Mouse (Mus musculus): Measurements from ENCODE around the gene Lce1e. TPM values are rescaled to one million over a fixed set of nuclear protein-coding genes. Genes with fewer than 3 reads are reported as not detected.

Lce1e gene
- total and polyA plus RNA-seq, 2 experiments, result not detected

DNA sequence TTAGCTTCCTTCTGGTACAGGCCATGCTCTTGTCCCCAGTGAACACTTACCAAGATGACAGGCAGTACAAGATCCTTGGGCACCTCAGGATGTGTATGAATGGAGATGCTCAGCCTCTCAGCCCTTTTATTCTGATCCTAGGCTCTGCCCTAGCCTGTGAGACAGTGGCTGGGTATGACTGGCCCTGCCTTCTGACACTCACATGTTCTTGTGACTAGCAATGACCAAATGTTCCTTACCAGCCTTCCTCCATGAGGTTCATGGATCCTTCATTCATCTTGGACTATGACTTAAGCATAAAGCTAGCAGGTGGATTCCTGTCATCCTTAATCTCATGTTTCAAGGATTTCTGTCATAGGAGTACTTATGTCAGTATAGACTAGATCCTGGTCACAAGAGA, 38.7 kb downstream of the Lce1e start, which contains the start of gene Lce1a2:
TSS of gene Lce1a2 (minus strand) at position 101 of the 400 bp plus-strand sequence.
- Histone ChIP-seq H3K9ac (ENCODE audit: low read depth, low read length) (no peak within 1 kb of the TSS), H3K79me2 (ENCODE audit: control insufficient read depth, insufficient read depth, low read length) (no peaks in the 10 kb centered on the region), H3K36me3 (ENCODE audit: control insufficient read depth, insufficient read depth, low read length) (no peaks in the 10 kb centered on the region), H3K27ac (replicated peaks; ENCODE audit: insufficient read depth, low read depth, low read length) (no peak within 1 kb of the TSS), H3K27me3 (ENCODE audit: control insufficient read depth, insufficient read depth, low read length) (no peaks in the 10 kb centered on the region), H3K4me3 (ENCODE audit: insufficient read depth, low read depth, low read length) (no peak within 1 kb of the TSS), H3K4me1 (ENCODE audit: control insufficient read depth, insufficient read depth, low read length) (no peaks in the 10 kb centered on the region)
- DNase-seq (ENCODE audit: extremely low read depth, low read depth, low spot score), result no peak
- TF ChIP-seq POLR2A (IDR thresholded peaks at IDR 0.05; ENCODE audit: extremely low read depth, insufficient read depth, low read length) (no peak), CTCF (IDR thresholded peaks at IDR 0.05; ENCODE audit: low read depth, low read length) (no peak)

Other genes starting within 250 kb of the Lce1e start
- not detected in 2 replicates for gene Sprr1a, start 223.2 kb downstream of the Lce1e start, total RNA-seq (2014; rRNA removed)
- not detected in 2 replicates for gene Sprr1a, start 223.2 kb downstream of the Lce1e start, polyA plus RNA-seq (2012; rRNA removed)
- not detected in 2 replicates for gene Sprr4, start 208.6 kb downstream of the Lce1e start, total RNA-seq (2014; rRNA removed)
- gene Sprr4, start 208.6 kb downstream of the Lce1e start, polyA plus RNA-seq (2012; rRNA removed), result not detected in 2 replicates
- not detected in 2 replicates for gene 2310046K23Rik, start 174.6 kb downstream of the Lce1e start, total RNA-seq (2014; rRNA removed)
- gene 2310046K23Rik, start 174.6 kb downstream of the Lce1e start, polyA plus RNA-seq (2012; rRNA removed), result not detected in 2 replicates
- gene Ivl, start 135.3 kb downstream of the Lce1e start, total RNA-seq (2014; rRNA removed), result not detected in 2 replicates
- gene Ivl, start 135.3 kb downstream of the Lce1e start, polyA plus RNA-seq (2012; rRNA removed), result not detected in 2 replicates
- not detected in 2 replicates for gene Smcp, start 120.1 kb downstream of the Lce1e start, total RNA-seq (2014; rRNA removed)
- 0.17 TPM in 1 of 2 replicates, not detected in the other for gene Smcp, start 120.1 kb downstream of the Lce1e start, polyA plus RNA-seq (2012; rRNA removed)
- gene 2210017I01Rik, start 101.6 kb downstream of the Lce1e start, total RNA-seq (2014; rRNA removed), result not detected in 2 replicates
- gene 2210017I01Rik, start 101.6 kb downstream of the Lce1e start, polyA plus RNA-seq (2012; rRNA removed), result not detected in 2 replicates
- gene Lce6a, start 87.4 kb downstream of the Lce1e start, total RNA-seq (2014; rRNA removed), result not detected in 2 replicates
- gene Lce6a, start 87.4 kb downstream of the Lce1e start, polyA plus RNA-seq (2012; rRNA removed), result not detected in 2 replicates
- gene Lce1a1, start 60.8 kb downstream of the Lce1e start, total RNA-seq (2014; rRNA removed), result not detected in 2 replicates
- not detected in 2 replicates for gene Lce1a1, start 60.8 kb downstream of the Lce1e start, polyA plus RNA-seq (2012; rRNA removed)
- not detected in 2 replicates for gene Lce1b, start 52.1 kb downstream of the Lce1e start, total RNA-seq (2014; rRNA removed)
- gene Lce1b, start 52.1 kb downstream of the Lce1e start, polyA plus RNA-seq (2012; rRNA removed), result not detected in 2 replicates
- not detected in 2 replicates for gene Lce1a2, start 38.8 kb downstream of the Lce1e start, total RNA-seq (2014; rRNA removed)
- gene Lce1a2, start 38.8 kb downstream of the Lce1e start, polyA plus RNA-seq (2012; rRNA removed), result not detected in 2 replicates
- gene Lce1c, start 29.8 kb downstream of the Lce1e start, total RNA-seq (2014; rRNA removed), result not detected in 2 replicates
- not detected in 2 replicates for gene Lce1c, start 29.8 kb downstream of the Lce1e start, polyA plus RNA-seq (2012; rRNA removed)
- not detected in 2 replicates for gene Lce1d, start 21.9 kb downstream of the Lce1e start, total RNA-seq (2014; rRNA removed)
- gene Lce1d, start 21.9 kb downstream of the Lce1e start, polyA plus RNA-seq (2012; rRNA removed), result not detected in 2 replicates
- gene Lce1f, start 11.3 kb upstream of the Lce1e start, total RNA-seq (2014; rRNA removed), result not detected in 2 replicates
- not detected in 2 replicates for gene Lce1f, start 11.3 kb upstream of the Lce1e start, polyA plus RNA-seq (2012; rRNA removed)
- not detected in 2 replicates for gene Gm38119, start 30.0 kb upstream of the Lce1e start, total RNA-seq (2014; rRNA removed)
- not detected in 2 replicates for gene Gm38119, start 30.0 kb upstream of the Lce1e start, polyA plus RNA-seq (2012; rRNA removed)
- not detected in 2 replicates for gene Lce1g, start 43.3 kb upstream of the Lce1e start, total RNA-seq (2014; rRNA removed)
- gene Lce1g, start 43.3 kb upstream of the Lce1e start, polyA plus RNA-seq (2012; rRNA removed), result not detected in 2 replicates
- gene Lce1h, start 56.0 kb upstream of the Lce1e start, total RNA-seq (2014; rRNA removed), result not detected in 2 replicates
- gene Lce1h, start 56.0 kb upstream of the Lce1e start, polyA plus RNA-seq (2012; rRNA removed), result not detected in 2 replicates
- not detected in 2 replicates for gene Lce1i, start 69.8 kb upstream of the Lce1e start, total RNA-seq (2014; rRNA removed)
- gene Lce1i, start 69.8 kb upstream of the Lce1e start, polyA plus RNA-seq (2012; rRNA removed), result not detected in 2 replicates
- not detected in 2 replicates for gene Lce1j, start 81.4 kb upstream of the Lce1e start, total RNA-seq (2014; rRNA removed)
- gene Lce1j, start 81.4 kb upstream of the Lce1e start, polyA plus RNA-seq (2012; rRNA removed), result not detected in 2 replicates
- gene Lce1k, start 98.8 kb upstream of the Lce1e start, total RNA-seq (2014; rRNA removed), result not detected in 2 replicates
- gene Lce1k, start 98.8 kb upstream of the Lce1e start, polyA plus RNA-seq (2012; rRNA removed), result not detected in 2 replicates
- not detected in 2 replicates for gene Kprp, start 118.2 kb upstream of the Lce1e start, total RNA-seq (2014; rRNA removed)
- not detected in 2 replicates for gene Kprp, start 118.2 kb upstream of the Lce1e start, polyA plus RNA-seq (2012; rRNA removed)
- not detected in 2 replicates for gene Lce1l, start 142.2 kb upstream of the Lce1e start, total RNA-seq (2014; rRNA removed)
- not detected in 2 replicates for gene Lce1l, start 142.2 kb upstream of the Lce1e start, polyA plus RNA-seq (2012; rRNA removed)
- not detected in 2 replicates for gene 2310050C09Rik, start 161.1 kb upstream of the Lce1e start, total RNA-seq (2014; rRNA removed)
- not detected in 2 replicates for gene 2310050C09Rik, start 161.1 kb upstream of the Lce1e start, polyA plus RNA-seq (2012; rRNA removed)
- not detected in 2 replicates for gene Lce3a, start 217.2 kb upstream of the Lce1e start, total RNA-seq (2014; rRNA removed)
- not detected in 2 replicates for gene Lce3a, start 217.2 kb upstream of the Lce1e start, polyA plus RNA-seq (2012; rRNA removed)
- not detected in 2 replicates for gene Lce3b, start 223.9 kb upstream of the Lce1e start, total RNA-seq (2014; rRNA removed)
- gene Lce3b, start 223.9 kb upstream of the Lce1e start, polyA plus RNA-seq (2012; rRNA removed), result not detected in 2 replicates
- gene Lce3c, start 235.4 kb upstream of the Lce1e start, total RNA-seq (2014; rRNA removed), result not detected in 2 replicates
- gene Lce3c, start 235.4 kb upstream of the Lce1e start, polyA plus RNA-seq (2012; rRNA removed), result not detected in 2 replicates
- gene Lce3d, start 248.3 kb upstream of the Lce1e start, total RNA-seq (2014; rRNA removed), result not detected in 2 replicates
- not detected in 2 replicates for gene Lce3d, start 248.3 kb upstream of the Lce1e start, polyA plus RNA-seq (2012; rRNA removed)